Mouse (Mus musculus): Measurements from ENCODE around the gene Gpr39. TPM values are rescaled to one million over a fixed set of nuclear protein-coding genes. Genes with fewer than 3 reads are reported as not detected.
A peak's percentile ranks its signal among the peaks of the same experiment; 100 is the strongest.

Gene Gpr39
- polyA plus RNA-seq, 2 experiments: 2.4 to 3.0 TPM

DNA sequence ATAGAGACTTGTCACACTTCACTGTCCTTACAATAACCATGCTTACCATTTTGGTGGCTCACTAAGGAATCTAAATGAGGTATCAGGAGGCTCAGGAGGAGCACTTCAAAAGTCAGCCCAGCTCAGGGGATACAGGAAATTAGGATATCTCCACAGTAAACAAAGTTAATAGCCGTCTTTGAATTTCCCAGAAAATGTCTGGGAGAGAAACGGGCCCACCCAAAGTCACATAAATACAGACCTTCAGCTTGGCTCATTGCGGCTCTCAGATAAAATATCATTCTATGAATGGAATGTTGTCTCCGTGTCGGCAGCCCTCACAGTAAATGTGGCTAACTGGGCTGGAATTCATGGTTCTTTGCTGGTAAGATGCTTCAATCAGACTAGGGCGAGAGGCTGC is 42.3 kb downstream of the Gpr39 start:
- H3K9me3 ChIP-seq (ENCODE audit: control insufficient read depth, low read length): no peaks in the 10 kb centered on the region
- no peak overlapping the region for H3K4me3 ChIP-seq (ENCODE audit: insufficient read depth in 1 of 2, low read depth in 2 of 2, low read length in 2 of 2)
- no peak overlapping the region for H3K4me2 ChIP-seq (ENCODE audit: low read depth)
- no peak overlapping the region for H3K9ac ChIP-seq (replicated peaks)
- no peaks in the 10 kb centered on the region for H3K36me3 ChIP-seq (replicated peaks; ENCODE audit: control insufficient read depth, insufficient read depth, low read depth)
- no peak overlapping the region for H3K27ac ChIP-seq
- no peaks in the 10 kb centered on the region for H3K27me3 ChIP-seq (ENCODE audit: control insufficient read depth, insufficient read depth, low read length)
- H3K4me1 ChIP-seq (replicated peaks; ENCODE audit: control insufficient read depth in 2 of 2, insufficient read depth in 2 of 2, low read length in 1 of 2): 0 out of 4 replicates have a peak, but pooled peaks cover 0 to 11% of the 10 kb centered on the region in 2 experiments
- DNase-seq (ENCODE audit: low read depth in 3 of 3, low spot score in 3 of 3): no peak
- WGBS (ENCODE audit: insufficient replicate concordance): 71% methylated on average over 6 of the region's 6 CpGs
- TF ChIP-seq CTCF (IDR thresholded peaks at IDR 0.05; ENCODE audit: low read depth): no peak
- no peak for TF ChIP-seq EP300 (IDR thresholded peaks at IDR 0.05; ENCODE audit: low read depth)
- ATAC-seq (ENCODE audit: insufficient read depth): no peak

DNA sequence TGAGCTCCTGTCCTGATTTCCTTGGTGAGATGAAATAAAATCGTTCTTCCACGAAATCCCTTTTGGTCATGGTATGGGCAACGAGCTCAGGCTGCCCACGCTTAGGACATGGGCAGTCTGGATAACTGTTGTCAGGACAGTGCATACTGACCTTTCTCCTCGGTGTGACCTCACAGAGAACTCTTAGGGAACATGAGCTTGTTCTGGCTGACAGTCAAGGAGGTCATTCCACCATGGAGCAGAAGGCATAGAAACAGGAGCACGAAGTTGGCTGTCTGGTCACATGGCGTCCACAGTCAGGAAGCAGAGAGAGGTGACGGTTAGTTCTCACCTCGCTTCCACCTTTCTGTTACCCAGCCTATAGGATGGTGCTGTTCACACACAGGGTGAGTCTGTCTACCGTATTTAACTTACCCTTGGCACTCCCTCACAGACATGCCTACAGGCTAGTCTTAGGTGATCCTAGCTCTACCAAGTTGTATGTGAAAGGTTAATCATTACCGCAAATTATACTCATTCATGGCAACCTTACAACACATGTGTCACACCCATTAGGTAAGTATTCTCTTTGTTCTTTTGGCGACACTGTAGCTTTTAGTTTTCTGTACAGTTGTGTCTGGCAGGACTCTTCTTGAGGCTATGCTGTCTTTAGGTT is 44.4 kb downstream of the Gpr39 start:
- WGBS (ENCODE audit: insufficient replicate concordance): 73% methylated on average over 12 of the region's 12 CpGs
- Histone ChIP-seq H3K36me3 (replicated peaks; ENCODE audit: control insufficient read depth, insufficient read depth, low read depth) (no peaks in the 10 kb centered on the region), H3K4me2 (ENCODE audit: low read depth) (no peak overlapping the region), H3K27ac (no peak overlapping the region), H3K4me1 (replicated peaks; ENCODE audit: control insufficient read depth in 2 of 2, insufficient read depth in 2 of 2, low read length in 1 of 2) (0 out of 4 replicates have a peak, but pooled peaks cover 0 to 9% of the 10 kb centered on the region in 2 experiments), H3K9me3 (ENCODE audit: control insufficient read depth, low read length) (no peaks in the 10 kb centered on the region), H3K9ac (replicated peaks) (no peak overlapping the region), H3K27me3 (ENCODE audit: control insufficient read depth, insufficient read depth, low read length) (no peaks in the 10 kb centered on the region), H3K4me3 (ENCODE audit: insufficient read depth in 1 of 2, low read depth in 2 of 2, low read length in 2 of 2) (no peak overlapping the region)
- ATAC-seq (ENCODE audit: insufficient read depth) (no peak), DNase-seq (ENCODE audit: low read depth in 3 of 3, low spot score in 3 of 3) (no peak)
- TF ChIP-seq EP300 (IDR thresholded peaks at IDR 0.05; ENCODE audit: low read depth) (no peak), CTCF (IDR thresholded peaks at IDR 0.05; ENCODE audit: low read depth) (no peak)

DNA sequence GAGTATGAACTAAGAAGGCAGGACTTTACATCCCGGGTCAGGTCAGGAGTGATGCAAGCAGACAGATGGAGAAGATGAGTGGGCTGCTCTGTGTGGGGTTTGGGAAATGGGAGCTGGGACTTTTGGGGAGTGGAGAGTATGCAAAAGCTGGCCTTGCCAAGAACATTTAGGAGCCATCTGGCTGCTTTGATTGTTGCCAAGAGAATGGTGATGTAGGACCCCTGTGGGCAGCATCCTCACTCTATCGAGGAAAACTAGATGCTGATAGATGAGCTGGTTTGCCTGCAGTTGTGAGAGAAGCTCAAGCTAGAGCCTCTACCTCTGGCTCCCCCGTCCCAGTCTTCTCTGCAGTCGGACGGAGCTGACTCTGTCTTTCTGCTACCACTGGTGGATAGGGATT is 47.5 kb downstream of the Gpr39 start:
- Histone ChIP-seq H3K4me1 (replicated peaks; ENCODE audit: control insufficient read depth in 2 of 2, insufficient read depth in 2 of 2, low read length in 1 of 2) (0 out of 4 replicates have a peak, but pooled peaks cover 0 to 6% of the 10 kb centered on the region in 2 experiments), H3K36me3 (replicated peaks; ENCODE audit: control insufficient read depth, insufficient read depth, low read depth) (no peaks in the 10 kb centered on the region), H3K27ac (no peak overlapping the region), H3K4me3 (ENCODE audit: insufficient read depth in 1 of 2, low read depth in 2 of 2, low read length in 2 of 2) (no peak overlapping the region), H3K27me3 (ENCODE audit: control insufficient read depth, insufficient read depth, low read length) (no peaks in the 10 kb centered on the region), H3K9ac (replicated peaks) (no peak overlapping the region), H3K4me2 (ENCODE audit: low read depth) (no peak overlapping the region), H3K9me3 (ENCODE audit: control insufficient read depth, low read length) (no peaks in the 10 kb centered on the region)
- WGBS (ENCODE audit: insufficient replicate concordance): 54% methylated on average over 5 of the region's 5 CpGs
- no peak for ATAC-seq (ENCODE audit: insufficient read depth)
- no peak for DNase-seq (ENCODE audit: low read depth in 3 of 3, low spot score in 3 of 3)
- TF ChIP-seq EP300 (IDR thresholded peaks at IDR 0.05; ENCODE audit: low read depth) (no peak), CTCF (IDR thresholded peaks at IDR 0.05; ENCODE audit: low read depth) (no peak)

GRCm38 (mm10) chr1:125729025-125729565 is 52.3 kb downstream of the Gpr39 start:
- H3K27me3 ChIP-seq (ENCODE audit: control insufficient read depth, insufficient read depth, low read length): no peaks in the 10 kb centered on the region
- no peaks in the 10 kb centered on the region for H3K9me3 ChIP-seq (ENCODE audit: control insufficient read depth, low read length)
- no peak overlapping the region for H3K4me2 ChIP-seq (ENCODE audit: low read depth)
- H3K4me1 ChIP-seq (replicated peaks; ENCODE audit: control insufficient read depth in 2 of 2, insufficient read depth in 2 of 2, low read length in 1 of 2): no peaks in the 10 kb centered on the region
- TF ChIP-seq EP300 (IDR thresholded peaks at IDR 0.05; ENCODE audit: low read depth) (no peak), CTCF (IDR thresholded peaks at IDR 0.05; ENCODE audit: low read depth) (no peak)
- no peak overlapping the region for H3K27ac ChIP-seq
- no peak for ATAC-seq (ENCODE audit: insufficient read depth)
- no peak for DNase-seq (ENCODE audit: low read depth in 3 of 3, low spot score in 3 of 3)
- H3K9ac ChIP-seq (replicated peaks): no peak overlapping the region
- H3K4me3 ChIP-seq (ENCODE audit: insufficient read depth in 1 of 2, low read depth in 2 of 2, low read length in 2 of 2): no peak overlapping the region
- 46% methylated on average over 6 of the region's 6 CpGs for WGBS (ENCODE audit: insufficient replicate concordance)
- no peaks in the 10 kb centered on the region for H3K36me3 ChIP-seq (replicated peaks; ENCODE audit: control insufficient read depth, insufficient read depth, low read depth)

DNA sequence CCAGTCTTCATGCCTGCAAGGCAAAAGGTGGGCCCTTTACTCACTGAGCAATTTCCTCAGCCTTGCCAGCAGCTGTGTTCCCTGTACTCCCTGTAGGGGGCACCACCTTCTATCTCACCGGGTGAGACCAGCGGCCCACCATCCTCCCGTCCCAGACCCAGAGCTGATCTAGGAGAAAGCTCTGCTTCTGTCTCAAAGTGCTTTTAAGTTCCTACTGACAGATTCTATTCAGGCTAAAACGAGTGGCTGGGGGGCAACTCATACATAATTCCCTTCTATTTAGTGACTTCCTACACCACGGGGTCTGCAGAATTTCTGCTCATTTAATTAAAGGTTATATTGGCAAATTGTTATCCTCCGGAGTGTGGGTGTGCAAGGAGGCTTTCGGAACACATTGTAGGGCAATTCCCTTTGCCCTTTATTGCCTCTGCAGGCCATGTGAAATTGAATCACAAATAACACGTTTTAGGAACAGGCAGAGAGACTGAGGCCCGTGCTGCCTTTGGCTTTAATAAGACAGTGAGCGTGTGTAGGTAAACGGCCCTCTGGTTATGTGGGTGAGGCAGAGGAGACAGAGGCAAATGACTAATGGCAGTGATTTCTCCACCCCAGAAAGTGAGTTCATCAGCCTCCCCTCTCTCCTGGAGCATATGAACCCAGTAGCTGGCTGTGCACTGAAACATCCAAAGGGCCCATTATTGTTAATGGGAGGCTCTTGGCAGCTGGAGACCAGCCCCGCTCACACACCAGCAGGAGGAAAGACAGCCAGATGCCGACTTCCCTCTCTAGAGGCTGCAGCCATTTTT is 53.1 kb downstream of the Gpr39 start:
- no peaks in the 10 kb centered on the region for H3K36me3 ChIP-seq (replicated peaks; ENCODE audit: control insufficient read depth, insufficient read depth, low read depth)
- TF ChIP-seq CTCF (IDR thresholded peaks at IDR 0.05; ENCODE audit: low read depth): 0 out of 2 replicates have a peak, but pooled peaks have one; percentile 8
- no peak for TF ChIP-seq EP300 (IDR thresholded peaks at IDR 0.05; ENCODE audit: low read depth)
- no peak overlapping the region for H3K4me3 ChIP-seq (ENCODE audit: insufficient read depth in 1 of 2, low read depth in 2 of 2, low read length in 2 of 2)
- H3K4me1 ChIP-seq (replicated peaks; ENCODE audit: control insufficient read depth in 2 of 2, insufficient read depth in 2 of 2, low read length in 1 of 2): no peaks in the 10 kb centered on the region
- no peak overlapping the region for H3K4me2 ChIP-seq (ENCODE audit: low read depth)
- no peak overlapping the region for H3K27ac ChIP-seq
- ATAC-seq (ENCODE audit: insufficient read depth): no peak
- no peak overlapping the region for H3K9ac ChIP-seq (replicated peaks)
- H3K9me3 ChIP-seq (ENCODE audit: control insufficient read depth, low read length): no peaks in the 10 kb centered on the region
- no peaks in the 10 kb centered on the region for H3K27me3 ChIP-seq (ENCODE audit: control insufficient read depth, insufficient read depth, low read length)
- WGBS (ENCODE audit: insufficient replicate concordance): 56% methylated on average over 13 of the region's 13 CpGs
- no peak for DNase-seq (ENCODE audit: low read depth in 3 of 3, low spot score in 3 of 3)
